Mouse (Mus musculus) heart, adult 2 months (tissue): ENCODE results near the gene Dok1.

ENCODE experiments used
- CTCF ChIP-seq: fragments of 200-600 bp; IDR thresholded peaks from 2 replicates; pipeline ENCODE4 v1.8.1; 2022; ENCODE audit warnings: antibody characterized with exemption, mild to moderate bottlenecking, moderate library complexity
- EP300 ChIP-seq: fragments of 200-500 bp; IDR thresholded peaks from 2 replicates; pipeline ENCODE4 v1.6.1; 2011; ENCODE audit warnings: low read depth, low read length, control low read depth; ENCODE audit not compliant: insufficient read depth
- POLR2A ChIP-seq: fragments of 200-500 bp; IDR thresholded peaks from 2 replicates; pipeline ENCODE4 v1.6.1; 2011; ENCODE audit warnings: mild to moderate bottlenecking, low read depth, low read length, control low read depth; ENCODE audit not compliant: insufficient read depth

DNA sequence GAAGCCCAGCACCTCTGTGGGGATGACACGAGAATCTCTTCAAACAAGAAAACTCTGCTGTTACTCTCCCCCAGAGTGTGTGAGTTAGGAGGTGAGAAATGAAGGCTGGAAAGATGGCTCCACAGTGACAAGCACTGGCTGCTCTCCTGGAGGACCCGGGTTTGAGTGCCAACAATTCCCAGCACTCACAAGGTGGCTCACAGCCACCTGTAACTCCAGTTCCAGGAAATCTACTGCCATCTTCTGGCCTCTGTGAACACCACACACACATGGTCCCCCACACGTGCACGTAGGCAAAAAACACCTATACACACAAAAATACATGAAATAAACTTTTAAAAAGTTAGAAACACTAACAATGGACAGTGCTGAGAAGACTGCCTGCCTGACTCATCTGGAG lies 34.9 kb downstream of the Dok1 start:
- TF ChIP-seq CTCF (no peak), EP300 (no peak), POLR2A (no peak)
